Mouse (Mus musculus) kidney, postnatal 0 days (tissue): ENCODE measurements around the gene Tbc1d10b. TPM values are rescaled to one million over a fixed set of nuclear protein-coding genes. Genes with fewer than 3 reads are reported as not detected.

ENCODE experiments used
- ATAC-seq: fragments of 200-750 bp; cut with Nextera tagmentation; replicated peaks from 2 replicates; pipeline ENCODE4 v1.8.0; 2017; ENCODE audit warnings: low read depth, moderate number of reproducible peaks, moderate TSS enrichment, moderate library complexity; ENCODE audit not compliant: low FRiP score
- DNase-seq: peaks from one replicate; pipeline ENCODE4 v3.0.0-alpha.2; 2016; ENCODE audit warnings: low spot score
- H3K27ac ChIP-seq: fragments of 300-500 bp; sonication (generic); 2 replicates; pipeline ENCODE4 v1.5.1; 2014; ENCODE audit warnings: mild to moderate bottlenecking
- H3K27me3 ChIP-seq: fragments of 300-500 bp; sonication (generic); 2 replicates; pipeline ENCODE4 v1.6.1; 2014; ENCODE audit warnings: low read length, mixed read lengths; ENCODE audit not compliant: insufficient read depth
- H3K36me3 ChIP-seq: fragments of 300-500 bp; sonication (generic); 2 replicates; pipeline ENCODE4 v1.6.1; 2014; ENCODE audit warnings: low read length, mixed read lengths; ENCODE audit not compliant: insufficient read depth
- H3K4me1 ChIP-seq: fragments of 300-500 bp; sonication (generic); replicated peaks from 2 replicates; pipeline ENCODE4 v1.6.1; 2014; ENCODE audit warnings: antibody characterized with exemption, low read length, mixed read lengths; ENCODE audit not compliant: insufficient read depth
- H3K4me2 ChIP-seq: fragments of 300-500 bp; sonication (generic); 2 replicates; pipeline ENCODE4 v1.6.1; 2014; ENCODE audit warnings: mild to moderate bottlenecking, low read length, moderate library complexity, mixed read lengths
- H3K4me3 ChIP-seq: fragments of 300-500 bp; sonication (generic); replicated peaks from 2 replicates; pipeline ENCODE4 v1.5.1; 2014; ENCODE audit warnings: low read depth, low read length
- H3K9ac ChIP-seq: fragments of 300-500 bp; sonication (generic); 2 replicates; pipeline ENCODE4 v1.6.1; 2014; ENCODE audit warnings: low read depth, low read length
- H3K9me3 ChIP-seq: fragments of 300-500 bp; sonication (generic); replicated peaks from 2 replicates; pipeline ENCODE4 v1.6.1; 2016; ENCODE audit warnings: low read length, inconsistent platforms, mixed read lengths
- CTCF ChIP-seq: IDR thresholded peaks from 2 replicates; pipeline ENCODE4 v1.5.1; 2016; ENCODE audit warnings: antibody characterized with exemption, low read depth, mild to moderate bottlenecking, moderate library complexity
- WGBS: fragments of 180-500 bp; shearing (Covaris S2); extraction: QIAGEN DNeasy Blood & Tissue Kit; methylation state at CpG from one replicate; pipeline ENCODE4 v1.1.7; 2014; 5-methylcytosine and 5-hydroxymethylcytosine counted together
- polyA plus RNA-seq: library from polyadenylated mRNA; unstranded; fragments of >200 nt; fragmentation: Nextera tagmentation; extraction: Ambion mirVana; gene quantifications from 2 replicates; pipeline ENCODE4 v1.2.1, GENCODE M21; 2015

Gene Tbc1d10b
- polyA plus RNA-seq, 1 experiment from 2014 or later: 16.9 TPM

DNA sequence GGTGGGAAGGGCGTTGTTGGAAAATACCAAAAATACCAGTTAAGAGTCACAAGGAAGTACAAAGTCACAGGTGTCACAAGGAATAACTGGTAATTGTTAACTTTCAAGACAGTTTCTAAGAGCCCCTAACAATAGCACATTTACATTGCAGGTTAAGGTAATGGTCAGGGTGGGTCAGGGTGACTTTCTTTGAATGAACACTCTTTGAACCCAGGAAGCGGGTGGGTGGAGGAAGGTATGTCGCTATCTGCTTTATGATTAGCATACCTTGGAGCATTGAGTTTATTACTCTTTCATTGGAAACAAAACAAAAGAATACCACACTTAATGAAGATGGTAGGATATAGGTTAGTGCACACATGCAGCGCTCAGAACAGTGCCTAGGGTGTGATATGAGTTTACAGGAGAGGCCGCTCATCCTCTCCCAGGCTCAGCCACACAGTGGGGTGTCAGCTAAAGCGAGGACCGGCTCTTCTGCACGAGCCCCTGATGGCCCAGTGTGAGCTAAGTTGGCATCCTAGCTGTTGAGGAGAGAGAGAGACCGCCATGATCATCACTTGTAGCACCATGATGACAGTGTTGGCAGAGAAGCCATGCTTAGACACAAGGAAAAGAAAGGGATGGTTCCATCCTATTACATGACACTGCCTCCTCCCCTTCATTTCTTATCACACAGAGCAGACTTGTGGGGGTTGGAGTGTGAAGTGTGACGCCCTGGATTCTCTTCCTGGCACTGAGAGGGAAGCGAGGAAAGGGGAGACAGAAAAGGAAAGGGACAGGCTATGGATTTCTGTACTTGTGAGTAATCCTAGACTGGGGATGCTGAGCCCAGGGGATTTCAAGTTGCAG lies 17.1 kb upstream of the Tbc1d10b start:
- no peak overlapping the region for H3K4me3 ChIP-seq
- ATAC-seq (no peak), DNase-seq (no peak)
- no peak overlapping the region for H3K27ac ChIP-seq
- H3K9ac ChIP-seq: no peak overlapping the region
- no peaks in the 10 kb centered on the region for H3K4me1 ChIP-seq
- H3K4me2 ChIP-seq: no peak overlapping the region
- H3K36me3 ChIP-seq: no peaks in the 10 kb centered on the region
- no peaks in the 10 kb centered on the region for H3K9me3 ChIP-seq
- 84% methylated on average over 11 of the region's 11 CpGs for WGBS
- TF ChIP-seq CTCF: no peak
- H3K27me3 ChIP-seq: no peaks in the 10 kb centered on the region

DNA sequence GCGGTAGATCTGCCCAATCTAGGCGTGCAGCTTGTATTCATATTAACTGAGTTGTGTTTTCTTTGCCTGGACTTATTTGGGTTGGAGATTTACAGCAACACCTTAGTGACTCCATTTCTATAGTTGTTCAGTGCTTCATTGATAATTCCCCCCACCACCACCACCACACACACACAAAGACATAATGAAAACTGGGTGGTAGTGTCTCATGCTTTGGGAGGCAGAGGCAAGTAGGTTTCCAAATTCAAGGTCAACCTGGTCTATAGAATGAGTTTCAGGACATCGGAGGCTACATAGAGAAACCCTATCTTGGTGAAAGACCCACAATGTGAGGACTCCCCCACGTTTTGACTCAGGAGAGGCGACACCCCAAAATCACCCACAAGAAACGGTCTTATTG lies 16.3 kb upstream of the Tbc1d10b start:
- H3K27me3 ChIP-seq: no peaks in the 10 kb centered on the region
- no peak for ATAC-seq
- 89% methylated on average over 6 of the region's 6 CpGs for WGBS
- no peaks in the 10 kb centered on the region for H3K9me3 ChIP-seq
- H3K36me3 ChIP-seq: no peaks in the 10 kb centered on the region
- no peak overlapping the region for H3K4me3 ChIP-seq
- H3K27ac ChIP-seq: no peak overlapping the region
- H3K4me2 ChIP-seq: no peak overlapping the region
- H3K9ac ChIP-seq: no peak overlapping the region
- TF ChIP-seq CTCF: no peak
- DNase-seq: no peak
- H3K4me1 ChIP-seq: no peaks in the 10 kb centered on the region

- DNase-seq: no peak
- H3K4me1 ChIP-seq: no peaks in the 10 kb centered on the region
- H3K9me3 ChIP-seq: no peaks in the 10 kb centered on the region
- no peaks in the 10 kb centered on the region for H3K36me3 ChIP-seq
- no peak overlapping the region for H3K4me3 ChIP-seq
- no peaks in the 10 kb centered on the region for H3K27me3 ChIP-seq
- no peak overlapping the region for H3K27ac ChIP-seq
- no peak overlapping the region for H3K4me2 ChIP-seq
- no peak overlapping the region for H3K9ac ChIP-seq
- ATAC-seq: no peak
- no peak for TF ChIP-seq CTCF
- 73% methylated on average over 6 of the region's 6 CpGs for WGBS
Measured at GRCm38 (mm10) chr7:127223515-127224478, 15.5 kb upstream of the Tbc1d10b start.

- Histone ChIP-seq H3K4me1 (no peaks in the 10 kb centered on the region), H3K9ac (no peak overlapping the region), H3K27ac (no peak overlapping the region), H3K4me2 (no peak overlapping the region), H3K36me3 (no peaks in the 10 kb centered on the region), H3K27me3 (no peaks in the 10 kb centered on the region), H3K9me3 (no peaks in the 10 kb centered on the region), H3K4me3 (no peak overlapping the region)
- ATAC-seq (no peak), DNase-seq (no peak)
- WGBS: 94% methylated on average over 3 of the region's 3 CpGs
- no peak for TF ChIP-seq CTCF
Measured at GRCm38 (mm10) chr7:127223106-127223505, 14.8 kb upstream of the Tbc1d10b start.

DNA sequence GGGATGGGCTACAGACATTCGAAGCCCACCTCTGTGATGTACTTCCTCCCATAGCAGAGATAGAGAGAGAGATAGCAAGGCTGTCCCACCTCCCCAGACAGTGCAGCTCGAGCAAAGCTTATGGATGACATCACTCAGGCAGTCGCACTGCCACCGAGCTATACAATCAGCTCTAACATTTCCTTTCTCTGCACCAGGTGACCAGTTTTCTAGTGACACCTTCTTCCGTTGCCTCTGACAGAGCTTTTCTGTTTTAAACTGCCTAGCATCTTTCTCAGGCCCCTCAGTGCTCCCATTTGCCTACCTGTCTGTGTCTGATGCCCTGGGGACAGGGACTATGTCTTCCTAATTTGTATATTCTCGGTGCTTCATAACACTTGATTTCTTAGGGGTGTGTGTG lies 12.2 kb upstream of the Tbc1d10b start:
- no peaks in the 10 kb centered on the region for H3K36me3 ChIP-seq
- H3K27ac ChIP-seq: no peak overlapping the region
- DNase-seq: no peak
- no peak for TF ChIP-seq CTCF
- no peaks in the 10 kb centered on the region for H3K27me3 ChIP-seq
- no peak overlapping the region for H3K9ac ChIP-seq
- H3K4me2 ChIP-seq: no peak overlapping the region
- no peak overlapping the region for H3K4me3 ChIP-seq
- 76% methylated on average over 6 of the region's 6 CpGs for WGBS
- no peak for ATAC-seq
- H3K9me3 ChIP-seq: no peaks in the 10 kb centered on the region
- H3K4me1 ChIP-seq: no peaks in the 10 kb centered on the region

DNA sequence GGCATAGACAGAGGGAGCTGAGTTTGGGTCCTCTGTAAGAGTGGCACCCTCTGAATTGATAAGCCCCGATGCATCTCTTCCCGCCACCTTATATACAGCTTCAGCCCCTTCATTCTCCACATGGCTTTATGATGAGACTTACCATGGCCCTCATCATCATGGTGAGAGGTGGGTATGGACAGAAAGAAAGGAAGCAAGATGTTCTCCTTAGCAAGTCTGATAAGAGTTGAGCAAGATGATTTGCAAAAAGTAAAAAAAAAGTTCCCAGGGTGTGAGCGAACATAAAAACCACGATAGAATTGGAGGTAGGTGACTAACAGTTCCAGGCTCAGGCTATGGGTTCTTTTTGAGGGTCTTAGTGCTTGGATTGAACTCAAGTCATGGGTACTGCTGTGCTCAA lies 10.4 kb upstream of the Tbc1d10b start:
- Histone ChIP-seq H3K4me3 (no peak overlapping the region), H3K4me1 (no peaks in the 10 kb centered on the region), H3K36me3 (no peaks in the 10 kb centered on the region), H3K27ac (no peak overlapping the region), H3K27me3 (no peaks in the 10 kb centered on the region), H3K4me2 (no peak overlapping the region), H3K9me3 (no peaks in the 10 kb centered on the region), H3K9ac (no peak overlapping the region)
- no peak for DNase-seq
- ATAC-seq: no peak
- no peak for TF ChIP-seq CTCF
- 90% methylated on average over 4 of the region's 4 CpGs for WGBS
